Mouse (Mus musculus) hindbrain, postnatal 0 days (tissue): ENCODE measurements around the gene Mpp2. TPM values are rescaled to one million over a fixed set of nuclear protein-coding genes. Genes with fewer than 3 reads are reported as not detected.
A peak's percentile ranks its signal among the peaks of the same experiment; 100 is the strongest.

ENCODE experiments used
- ATAC-seq: fragments of 200-750 bp; cut with Nextera tagmentation; 2 replicates; pipeline ENCODE4 v1.8.0; 2017; ENCODE audit warnings: mild to moderate bottlenecking, moderate TSS enrichment, moderate library complexity
- DNase-seq: peaks from one replicate; pipeline ENCODE4 v3.0.0-alpha.2; 2015; ENCODE audit warnings: low spot score
- H3K27ac ChIP-seq: fragments of 300-500 bp; sonication (generic); 2 replicates; pipeline ENCODE4 v1.5.1; 2014; ENCODE audit warnings: mild to moderate bottlenecking
- H3K27me3 ChIP-seq: fragments of 300-500 bp; sonication (generic); 2 replicates; pipeline ENCODE4 v1.6.1; 2014; ENCODE audit warnings: low read length, mixed read lengths; ENCODE audit not compliant: insufficient read depth
- H3K36me3 ChIP-seq: fragments of 300-500 bp; sonication (generic); 2 replicates; pipeline ENCODE4 v1.6.1; 2014; ENCODE audit warnings: low read length, mixed read lengths; ENCODE audit not compliant: insufficient read depth
- H3K4me1 ChIP-seq: fragments of 300-500 bp; sonication (generic); 2 replicates; pipeline ENCODE4 v1.6.1; 2014; ENCODE audit warnings: antibody characterized with exemption, low read length, mixed read lengths; ENCODE audit not compliant: insufficient read depth
- H3K4me2 ChIP-seq: fragments of 300-500 bp; sonication (generic); 2 replicates; pipeline ENCODE4 v1.6.1; 2014; ENCODE audit warnings: low read depth, mild to moderate bottlenecking, low read length, moderate library complexity, mixed read lengths
- H3K4me3 ChIP-seq: fragments of 300-500 bp; sonication (generic); 2 replicates; pipeline ENCODE4 v1.5.1; 2014; ENCODE audit warnings: low read length
- H3K9ac ChIP-seq: fragments of 300-500 bp; sonication (generic); replicated peaks from 2 replicates; pipeline ENCODE4 v1.6.1; 2014; ENCODE audit warnings: mild to moderate bottlenecking, low read length, moderate library complexity, mixed read lengths
- H3K9me3 ChIP-seq: fragments of 300-500 bp; sonication (generic); 2 replicates; pipeline ENCODE4 v1.6.1; 2016; ENCODE audit warnings: low read length, mixed read lengths
- CTCF ChIP-seq: IDR thresholded peaks from 2 replicates; pipeline ENCODE4 v1.5.1; 2016; ENCODE audit warnings: antibody characterized with exemption, control low read depth, low read depth
- WGBS: fragments of 180-500 bp; shearing (Covaris S2); extraction: QIAGEN DNeasy Blood & Tissue Kit; methylation state at CpG from one replicate; pipeline ENCODE4 v1.1.7; 2014; 5-methylcytosine and 5-hydroxymethylcytosine counted together
- polyA plus RNA-seq: library from polyadenylated mRNA; unstranded; fragments of >200 nt; fragmentation: Nextera tagmentation; extraction: Ambion mirVana; gene quantifications from 2 replicates; pipeline ENCODE4 v1.2.1, GENCODE M21; 2015
- total RNA-seq: library from RNA; depleted of rRNA; stranded (reverse); fragments of >200 nt; gene quantifications from 2 replicates; pipeline ENCODE4 v1.2.3, GENCODE M21; 2014

The Mpp2 gene
- total and polyA plus RNA-seq, 2 experiments from 2014 or later: 26.0 to 49.9 TPM

- TF ChIP-seq CTCF: no peak
- Histone ChIP-seq H3K27me3 (no peaks in the 10 kb centered on the region), H3K4me3 (no peak overlapping the region), H3K9ac (no peak overlapping the region), H3K4me1 (no peaks in the 10 kb centered on the region), H3K4me2 (no peak overlapping the region), H3K36me3 (no peaks in the 10 kb centered on the region), H3K27ac (no peak overlapping the region), H3K9me3 (0 out of 2 replicates have a peak, but pooled peaks cover 4% of the 10 kb centered on the region)
- WGBS: 52% methylated on average over 14 of the region's 14 CpGs
- DNase-seq (no peak), ATAC-seq (no peak)
These were observed 38.3 kb downstream of the Mpp2 start for GRCm38 (mm10) chr11:102049875-102050482.

GRCm38 (mm10) chr11:102046607-102047006 lies 41.7 kb downstream of the Mpp2 start:
- Histone ChIP-seq H3K4me3 (no peak overlapping the region), H3K27me3 (no peaks in the 10 kb centered on the region), H3K27ac (no peak overlapping the region), H3K4me2 (no peak overlapping the region), H3K9ac (no peak overlapping the region), H3K4me1 (no peaks in the 10 kb centered on the region), H3K36me3 (no peaks in the 10 kb centered on the region), H3K9me3 (0 out of 2 replicates have a peak, but pooled peaks cover 4% of the 10 kb centered on the region)
- 86% methylated on average over 9 of the region's 9 CpGs for WGBS
- ATAC-seq (no peak), DNase-seq (no peak)
- TF ChIP-seq CTCF: no peak

DNA sequence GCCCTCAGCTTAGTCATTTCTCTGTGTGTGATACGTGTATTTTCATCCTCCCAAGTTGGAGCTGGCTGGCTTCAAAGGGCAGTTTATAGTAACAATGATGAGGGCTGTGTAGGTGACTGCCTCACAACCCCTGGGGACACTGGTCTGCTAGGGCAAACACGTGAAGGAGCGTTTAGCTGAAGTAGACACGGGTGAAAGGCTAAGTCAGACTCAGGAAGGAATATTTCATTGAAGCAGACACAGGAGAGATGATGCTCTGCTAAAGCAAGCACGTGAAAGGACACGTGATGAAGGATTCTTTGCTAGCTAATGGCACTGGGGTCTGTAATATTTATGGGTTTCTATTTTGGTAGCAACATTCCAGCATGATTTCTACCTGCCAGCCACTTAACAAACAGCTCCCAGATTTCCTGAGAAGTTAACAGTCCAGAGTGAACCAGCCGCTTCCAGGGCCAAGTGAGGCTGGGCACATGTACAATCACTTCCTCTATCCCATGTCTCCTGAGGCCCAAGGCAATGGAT lies 43.6 kb downstream of the Mpp2 start:
- Histone ChIP-seq H3K9me3 (0 out of 2 replicates have a peak, but pooled peaks cover 4% of the 10 kb centered on the region), H3K4me3 (no peak overlapping the region), H3K27ac (no peak overlapping the region), H3K4me1 (no peaks in the 10 kb centered on the region), H3K9ac (no peak overlapping the region), H3K27me3 (no peaks in the 10 kb centered on the region), H3K36me3 (no peaks in the 10 kb centered on the region), H3K4me2 (no peak overlapping the region)
- no peak for TF ChIP-seq CTCF
- DNase-seq (no peak), ATAC-seq (no peak)
- WGBS: 84% methylated on average over 7 of the region's 7 CpGs

DNA sequence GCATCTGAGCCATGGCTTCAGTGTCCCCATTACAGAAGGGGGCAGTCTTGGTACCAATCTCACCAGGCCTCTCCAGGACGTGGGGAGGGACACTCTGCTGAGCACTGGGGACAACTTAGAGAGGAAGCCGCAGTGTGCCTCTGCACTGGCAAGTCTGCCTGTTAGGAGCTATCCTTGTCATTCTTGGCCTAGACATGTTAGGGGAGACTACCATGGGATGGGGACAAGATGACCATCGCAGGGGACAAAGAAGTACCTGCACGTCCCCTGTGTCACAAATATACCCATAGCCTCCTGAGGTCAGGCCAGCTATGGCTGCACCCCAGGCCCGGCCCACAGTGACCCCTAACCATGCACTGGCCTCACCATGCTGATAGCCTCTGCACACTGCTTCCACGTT lies 44.9 kb downstream of the Mpp2 start:
- ATAC-seq (no peak), DNase-seq (no peak)
- no peak overlapping the region for H3K4me3 ChIP-seq
- H3K27ac ChIP-seq: no peak overlapping the region
- no peak overlapping the region for H3K9ac ChIP-seq
- H3K4me2 ChIP-seq: no peak overlapping the region
- 83% methylated on average over 6 of the region's 6 CpGs for WGBS
- 0 out of 2 replicates have a peak, but pooled peaks cover 4% of the 10 kb centered on the region for H3K9me3 ChIP-seq
- no peaks in the 10 kb centered on the region for H3K4me1 ChIP-seq
- no peaks in the 10 kb centered on the region for H3K36me3 ChIP-seq
- TF ChIP-seq CTCF: no peak
- H3K27me3 ChIP-seq: no peaks in the 10 kb centered on the region

GRCm38 (mm10) chr11:102042971-102043370 lies 45.3 kb downstream of the Mpp2 start:
- Histone ChIP-seq H3K27ac (no peak overlapping the region), H3K9me3 (0 out of 2 replicates have a peak, but pooled peaks cover 4% of the 10 kb centered on the region), H3K4me1 (no peaks in the 10 kb centered on the region), H3K36me3 (no peaks in the 10 kb centered on the region), H3K4me2 (no peak overlapping the region), H3K27me3 (no peaks in the 10 kb centered on the region), H3K4me3 (no peak overlapping the region), H3K9ac (no peak overlapping the region)
- WGBS: 92% methylated on average over 13 of the region's 14 CpGs
- no peak for ATAC-seq
- DNase-seq: no peak
- TF ChIP-seq CTCF: no peak

DNA sequence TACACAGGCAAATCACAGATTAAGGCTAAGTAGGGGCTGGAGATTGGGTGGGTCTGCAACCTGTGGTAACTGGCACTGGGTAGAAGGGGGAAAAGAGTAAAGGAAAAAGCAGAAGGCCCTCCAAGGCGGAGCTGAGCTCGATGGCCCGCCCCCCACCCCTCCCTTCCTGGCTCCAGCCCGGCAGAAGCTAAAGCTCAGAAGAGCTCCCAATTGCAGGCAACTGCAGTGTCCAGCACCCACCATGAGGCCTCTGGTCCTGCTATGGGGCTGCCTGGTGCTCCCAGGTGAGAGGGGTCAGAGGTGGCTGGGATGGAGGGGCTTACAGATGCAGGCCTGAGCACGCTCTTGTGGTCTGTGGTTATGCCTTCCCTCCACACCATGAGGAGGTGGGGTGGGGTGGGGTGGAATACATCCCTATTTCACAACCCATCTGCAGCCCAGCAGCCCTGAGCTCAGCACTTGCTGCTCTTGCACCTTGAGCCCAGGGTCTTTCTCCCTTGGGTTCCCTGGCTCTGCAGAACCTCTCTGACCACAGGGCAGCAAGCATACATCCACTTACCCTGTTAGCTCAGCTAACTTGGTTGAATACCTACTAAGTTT lies 46.9 kb downstream of the Mpp2 start, which contains the start of gene Cd300lg:
Gene Cd300lg (plus strand): TSS at position 160 of the 600 bp plus-strand sequence.
- Histone ChIP-seq H3K27ac (no peak within 1 kb of the TSS), H3K4me2 (no peak within 1 kb of the TSS), H3K9me3 (0 out of 2 replicates have a peak, but pooled peaks cover 4% of the 10 kb centered on the region), H3K4me3 (no peak within 1 kb of the TSS), H3K27me3 (no peaks in the 10 kb centered on the region), H3K9ac (no peak within 1 kb of the TSS), H3K4me1 (no peaks in the 10 kb centered on the region), H3K36me3 (no peaks in the 10 kb centered on the region)
- no peak for DNase-seq
- no peak for ATAC-seq
- 66% methylated on average over 5 of the region's 5 CpGs for WGBS
- TF ChIP-seq CTCF: no peak

DNA sequence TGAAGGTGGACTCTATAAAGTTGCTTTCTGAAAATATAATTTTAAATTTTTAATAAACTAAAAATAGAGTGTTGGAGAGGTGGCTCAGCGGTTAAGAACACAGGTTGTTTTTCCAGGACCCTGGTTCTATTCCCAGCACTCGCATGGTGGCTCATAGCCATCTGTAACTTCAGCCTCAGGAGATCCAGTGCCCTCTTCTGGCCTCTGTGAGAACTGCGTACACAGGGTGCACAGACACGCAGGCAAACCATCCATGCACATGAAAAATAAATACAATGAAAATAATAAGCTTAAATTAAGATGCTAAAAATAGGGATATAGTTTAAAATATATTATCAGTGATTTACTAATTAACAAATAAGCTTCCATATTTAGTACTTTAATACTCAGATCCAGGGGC lies 47.7 kb downstream of the Mpp2 start:
- no peak for ATAC-seq
- H3K4me1 ChIP-seq: no peaks in the 10 kb centered on the region
- H3K9ac ChIP-seq: no peak overlapping the region
- no peaks in the 10 kb centered on the region for H3K27me3 ChIP-seq
- no peaks in the 10 kb centered on the region for H3K36me3 ChIP-seq
- 0 out of 2 replicates have a peak, but pooled peaks cover 3% of the 10 kb centered on the region for H3K9me3 ChIP-seq
- no peak overlapping the region for H3K27ac ChIP-seq
- no peak overlapping the region for H3K4me2 ChIP-seq
- peak; percentile 1; the same call in 1 of the 2 replicates for TF ChIP-seq CTCF
- no peak for DNase-seq
- WGBS: 73% methylated on average over 4 of the region's 4 CpGs
- H3K4me3 ChIP-seq: no peak overlapping the region
